Comparison of ENCODE assay signal across 15 mouse cellular contexts in the genomic region with DNA sequence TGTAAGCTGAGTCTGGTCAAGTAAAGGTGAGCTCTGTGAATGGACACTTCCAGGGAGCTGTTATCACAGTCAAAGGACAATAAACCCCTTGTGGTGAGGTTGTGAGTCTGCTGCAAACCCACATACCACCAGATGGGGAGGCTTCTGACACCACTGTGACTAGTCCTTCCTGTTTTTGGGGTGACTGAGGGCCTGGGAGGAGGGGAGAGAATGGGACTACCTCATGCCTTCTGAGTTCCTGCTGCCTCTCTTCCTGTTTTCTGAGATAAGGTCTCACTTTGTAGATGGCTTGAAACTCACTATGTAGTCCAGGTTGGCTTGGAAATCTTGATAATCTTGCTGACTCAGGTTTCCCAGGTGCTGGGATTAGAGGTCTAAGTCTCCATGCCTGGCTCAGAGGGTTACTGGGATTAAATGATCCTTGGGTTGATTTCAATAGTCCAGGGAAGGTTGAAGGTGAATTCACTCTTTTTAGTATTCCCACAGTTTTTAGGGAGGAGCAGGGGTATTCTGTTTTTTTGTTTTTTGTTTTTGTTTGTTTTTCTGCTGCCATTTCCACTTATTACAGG. TPM values are rescaled to one million over a fixed set of nuclear protein-coding genes. Genes with fewer than 3 reads are reported as not detected.
DNase-seq lines count a peak whose midpoint lies in the region; ATAC-seq and TF ChIP-seq lines count a peak whose summit lies in the region.
"Had no signal": no experiment of that assay in that cellular context is flagged by ENCODE, and none has a peak within 500 bp of the region (broad histone marks: within the 10 kb centered on the region; RNA-seq: fewer than 3 reads in every experiment).

No protein-coding gene starts in this region.

- H3K36me3 ChIP-seq in megakaryocyte, embryonic 14.5 days (replicated peaks; ENCODE audit: low read length): no peaks in the 10 kb centered on the region
- no peaks in the 10 kb centered on the region for H3K36me3 ChIP-seq in midbrain, embryonic 14.5 days (ENCODE audit: control insufficient read depth, insufficient read depth, low read length)
- H3K36me3 ChIP-seq: embryonic facial prominence, embryonic 13.5 days; forebrain, embryonic 15.5 days had no signal

- peaks cover 55% of the 10 kb centered on the region for H3K27me3 ChIP-seq in megakaryocyte, embryonic 14.5 days (replicated peaks)
- H3K27me3 ChIP-seq in midbrain, embryonic 14.5 days (ENCODE audit: control insufficient read depth, insufficient read depth, low read length): no peaks in the 10 kb centered on the region
- H3K27me3 ChIP-seq: embryonic facial prominence, embryonic 13.5 days; forebrain, embryonic 15.5 days had no signal

- H3K27ac ChIP-seq in bone marrow, adult 2 months (ENCODE audit: control insufficient read depth, insufficient read depth, low read depth, low read length, poor library complexity): no peak overlapping the region; the same call in 1 of the 2 replicates
- no peak overlapping the region for H3K27ac ChIP-seq in midbrain, embryonic 14.5 days (replicated peaks; ENCODE audit: low read depth, low read length)
- H3K27ac ChIP-seq: embryonic facial prominence, embryonic 13.5 days; forebrain, embryonic 15.5 days; left cerebral cortex, adult 2 months had no signal

- peak; percentile 41; the same call in 1 of the 2 replicates for TF ChIP-seq CTCF in bone marrow, adult 2 months (IDR thresholded peaks at IDR 0.05; ENCODE audit: control insufficient read depth, insufficient read depth, low read length)

- peak; percentile 7 for DNase-seq in lung, postnatal 10 days
- DNase-seq in lung, postnatal 14 days: no peak
- peak; percentile 44 for DNase-seq in thymus, postnatal 25 days
- DNase-seq in midbrain, embryonic 14.5 days: no peak
- no peak for DNase-seq in right cerebral cortex, postnatal 14 days
- DNase-seq in embryo, embryonic 10 days (ENCODE audit: low spot score): no peak
- DNase-seq: cerebellum, adult 18-20 months; gastrocnemius, postnatal 25 days; kidney, postnatal 36 days had no signal

- H3K4me1 ChIP-seq in bone marrow, adult 2 months (ENCODE audit: control insufficient read depth, insufficient read depth, low read length): no peaks in the 10 kb centered on the region; the same call in 1 of the 2 replicates
- H3K4me1 ChIP-seq in megakaryocyte, embryonic 14.5 days: peaks cover 26% of the 10 kb centered on the region
- no peaks in the 10 kb centered on the region for H3K4me1 ChIP-seq in midbrain, embryonic 14.5 days (ENCODE audit: control insufficient read depth, insufficient read depth, low read length)
- H3K4me1 ChIP-seq: embryonic facial prominence, embryonic 13.5 days; forebrain, embryonic 15.5 days had no signal

- no peak overlapping the region for H3K9ac ChIP-seq in midbrain, embryonic 14.5 days (replicated peaks; ENCODE audit: low read length)
- H3K9ac ChIP-seq: embryonic facial prominence, embryonic 13.5 days; forebrain, embryonic 15.5 days had no signal

- H3K4me2 ChIP-seq in midbrain, embryonic 14.5 days (ENCODE audit: low read length): no peak overlapping the region
- H3K4me2 ChIP-seq: embryonic facial prominence, embryonic 13.5 days; forebrain, embryonic 15.5 days had no signal

- TF ChIP-seq POLR2A in bone marrow, adult 2 months (IDR thresholded peaks at IDR 0.05; ENCODE audit: borderline replicate concordance, control insufficient read depth, low read depth, low read length): no peak

- H3K4me3 ChIP-seq in bone marrow, adult 2 months (replicated peaks; ENCODE audit: control insufficient read depth, low read depth, low read length): no peak overlapping the region
- H3K4me3 ChIP-seq in megakaryocyte, embryonic 14.5 days (replicated peaks): peak overlapping the region; percentile 28
- no peak overlapping the region for H3K4me3 ChIP-seq in midbrain, embryonic 14.5 days (replicated peaks; ENCODE audit: low read depth, low read length)
- H3K4me3 ChIP-seq: embryonic facial prominence, embryonic 13.5 days; forebrain, embryonic 15.5 days; left cerebral cortex, adult 2 months had no signal

- ATAC-seq in midbrain, embryonic 14.5 days (ENCODE audit: low FRiP score, low TSS enrichment): no peak
- ATAC-seq: forebrain, embryonic 15.5 days had no signal

- peaks cover 12% of the 10 kb centered on the region for H3K9me3 ChIP-seq in megakaryocyte, embryonic 14.5 days
- no peaks in the 10 kb centered on the region for H3K9me3 ChIP-seq in midbrain, embryonic 14.5 days (ENCODE audit: control insufficient read depth, low read length)
- H3K9me3 ChIP-seq: embryonic facial prominence, embryonic 13.5 days; forebrain, embryonic 15.5 days had no signal

RNA-seq across cellular contexts. Expression of a gene that starts 24.3 kb away (rescaled TPM):
- polyA plus RNA-seq in bone marrow, adult 2 months (2011; ENCODE audit: insufficient read depth, insufficient read length, low replicate concordance, missing spikeins): 0.47 TPM in 1 of 2 replicates, not detected in the other
- not detected in 2 replicates for polyA plus RNA-seq in megakaryocyte, embryonic 14.5 days (2012; ENCODE audit: insufficient read depth, low replicate concordance)
- 0.39 and 0.91 TPM in 2 replicates for polyA plus RNA-seq in midbrain, embryonic 14.5 days (2014; fragmentation: Nextera tagmentation; extraction: Ambion mirVana)
- polyA plus RNA-seq: intestine, embryonic 14.5 days had no signal

RNA-seq across cellular contexts. Expression of a gene that starts 37.7 kb away (rescaled TPM):
- polyA plus RNA-seq in bone marrow, adult 2 months (2011; ENCODE audit: insufficient read depth, insufficient read length, low replicate concordance, missing spikeins): 2.2 and 13.3 TPM in 2 replicates
- polyA plus RNA-seq in megakaryocyte, embryonic 14.5 days (2012; ENCODE audit: insufficient read depth, low replicate concordance): 3.9 TPM in 1 of 2 replicates, not detected in the other
- 27.4 and 35.3 TPM in 2 replicates for polyA plus RNA-seq in midbrain, embryonic 14.5 days (2014; fragmentation: Nextera tagmentation; extraction: Ambion mirVana)

RNA-seq across cellular contexts. Expression of a gene that starts 54.2 kb away (rescaled TPM):
- 19.1 and 36.1 TPM in 2 replicates for polyA plus RNA-seq in bone marrow, adult 2 months (2011; ENCODE audit: insufficient read depth, insufficient read length, low replicate concordance, missing spikeins)
- 26.6 and 36.9 TPM in 2 replicates for polyA plus RNA-seq in megakaryocyte, embryonic 14.5 days (2012; ENCODE audit: insufficient read depth, low replicate concordance)
- 63.3 and 64.8 TPM in 2 replicates for polyA plus RNA-seq in midbrain, embryonic 14.5 days (2014; fragmentation: Nextera tagmentation; extraction: Ambion mirVana)

RNA-seq across cellular contexts. Expression of a gene that starts 54.2 kb away (rescaled TPM):
- 29.5 and 44.4 TPM in 2 replicates for polyA plus RNA-seq in bone marrow, adult 2 months (2011; ENCODE audit: insufficient read depth, insufficient read length, low replicate concordance, missing spikeins)
- 10.5 TPM in 1 of 2 replicates, not detected in the other for polyA plus RNA-seq in megakaryocyte, embryonic 14.5 days (2012; ENCODE audit: insufficient read depth, low replicate concordance)
- 80.6 and 81.4 TPM in 2 replicates for polyA plus RNA-seq in midbrain, embryonic 14.5 days (2014; fragmentation: Nextera tagmentation; extraction: Ambion mirVana)

Comparison
In these comparisons a context has a peak if more than half of its experiments do, and no peak if none do; other contexts are left out.
1. DNase-seq: peak in lung, postnatal 10 days (single experiment) and thymus, postnatal 25 days (single experiment); none in lung, postnatal 14 days (single experiment), midbrain, embryonic 14.5 days (single experiment), right cerebral cortex, postnatal 14 days (single experiment) and embryo, embryonic 10 days (single experiment).